Mouse (Mus musculus) CD4-positive, CD25-positive, alpha-beta regulatory T cell, adult 4 months (primary cell): ENCODE results near the gene Fbp2. TPM values are rescaled to one million over a fixed set of nuclear protein-coding genes. Genes with fewer than 3 reads are reported as not detected.

Experiments
- ATAC-seq: one replicate; pipeline ENCODE4 v1.8.0; 2017
- polyA plus RNA-seq, 2 experiments: library from polyadenylated mRNA; unstranded; fragments of 100-300 nt; shearing (Covaris generic); gene quantifications; one replicate each; pipeline ENCODE4 v1.2.1; 2017

Fbp2 gene
- not detected for polyA plus RNA-seq

- no peak for ATAC-seq
These were observed at the start of gene Fbp2 for GRCm38 (mm10) chr13:62857941-62858915. Fbp2 (minus strand) TSS chr13:62858422.

DNA sequence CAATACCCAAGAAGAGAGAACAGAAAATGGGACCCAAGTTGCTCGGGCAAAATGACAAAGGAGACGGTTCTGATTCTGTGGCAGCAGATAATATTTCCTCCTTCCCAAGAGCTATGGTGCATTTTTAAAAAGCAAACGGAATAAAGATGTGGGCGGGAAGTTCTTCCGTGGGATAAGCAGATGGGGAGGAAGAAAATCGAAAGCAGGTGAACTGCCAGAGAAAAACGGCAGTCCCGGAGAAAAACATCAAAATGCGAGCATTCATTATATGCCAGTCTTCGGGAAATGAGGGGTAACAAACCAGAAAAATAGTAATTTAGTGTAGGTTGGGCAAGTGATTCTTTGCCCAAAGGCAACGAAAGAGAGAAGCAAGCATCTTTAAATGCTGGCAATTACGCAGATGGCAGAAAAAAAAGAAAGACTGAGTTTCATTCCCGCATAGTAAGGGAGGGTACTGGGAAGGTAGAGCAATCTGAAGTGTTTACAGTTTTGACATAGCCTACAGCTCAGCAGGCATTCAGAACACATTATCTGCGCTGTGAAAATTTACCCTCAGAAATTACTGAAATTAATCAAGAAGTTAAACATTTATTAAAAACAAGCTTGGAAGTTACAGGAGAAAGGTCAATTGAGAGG lies 49.4 kb upstream of the Fbp2 start:
- no peak for ATAC-seq

DNA sequence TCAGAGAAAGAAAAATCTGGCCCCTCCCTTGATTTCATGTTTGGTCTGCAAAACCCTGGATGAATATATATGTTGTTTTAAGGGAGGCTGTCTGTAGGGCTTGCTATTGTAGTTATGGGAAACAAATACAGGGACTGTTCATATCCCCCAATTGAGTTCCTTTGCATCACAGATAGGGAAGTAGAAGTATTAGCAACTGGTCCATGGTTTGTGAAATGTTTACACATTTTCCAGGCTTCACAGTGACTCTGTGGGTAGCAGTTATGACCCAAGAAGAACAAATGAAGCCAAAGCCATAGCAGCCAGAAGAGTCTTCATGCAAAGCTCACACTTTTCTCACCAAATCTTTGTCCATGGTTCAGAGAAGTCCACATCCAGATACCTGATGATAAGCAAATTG lies 42.9 kb upstream of the Fbp2 start:
- no peak for ATAC-seq

GRCm38 (mm10) chr13:62897927-62898646 lies 39.9 kb upstream of the Fbp2 start:
- ATAC-seq = no peak

GRCm38 (mm10) chr13:62893044-62893842 lies 35.0 kb upstream of the Fbp2 start:
- no peak for ATAC-seq

GRCm38 (mm10) chr13:62889311-62889710 lies 31.1 kb upstream of the Fbp2 start:
- ATAC-seq = no peak

- no peak for ATAC-seq
These were observed 29.7 kb upstream of the Fbp2 start, which contains the start of gene Fbp1 for GRCm38 (mm10) chr13:62887712-62888441. Fbp1 (minus strand) TSS chr13:62888282.

DNA sequence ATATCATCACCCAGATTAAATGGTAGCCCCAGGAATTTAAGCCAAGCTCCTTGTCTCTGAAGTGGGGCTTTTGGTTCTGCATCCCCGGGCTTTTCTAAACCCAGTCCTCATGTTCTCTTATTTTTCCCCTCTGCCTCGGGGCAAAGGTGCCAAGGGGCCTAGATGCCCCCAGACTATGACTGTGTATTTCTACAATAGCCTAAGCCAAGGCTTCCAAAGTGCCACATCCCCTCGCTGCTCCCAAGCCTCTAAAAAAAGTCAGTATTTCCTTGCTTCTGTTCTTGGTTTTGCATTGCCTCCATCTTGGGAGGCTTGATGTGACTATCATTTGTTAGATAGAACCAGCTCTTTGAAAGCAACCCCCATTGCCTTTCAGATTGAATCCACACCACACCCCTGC lies 26.3 kb upstream of the Fbp2 start:
- ATAC-seq = no peak

DNA sequence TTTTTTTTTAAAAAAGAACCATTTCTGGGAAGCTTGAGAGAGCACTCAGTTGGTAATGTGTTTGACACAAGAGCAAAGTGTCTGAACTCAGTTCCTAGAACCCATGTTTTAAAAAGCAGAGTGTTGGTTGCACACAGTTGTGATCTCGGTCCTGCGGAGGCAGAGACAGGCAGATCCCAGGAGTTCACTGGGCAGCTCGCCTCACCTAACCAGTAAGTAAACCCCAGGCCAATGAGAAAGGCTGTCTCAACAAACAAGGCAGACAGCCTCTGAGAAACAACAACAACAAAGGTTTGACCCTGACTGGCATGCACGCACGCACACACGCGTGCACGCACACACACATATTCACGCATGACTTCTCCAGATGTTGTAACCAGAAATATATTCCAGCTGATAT lies 25.7 kb upstream of the Fbp2 start:
- ATAC-seq = no peak

GRCm38 (mm10) chr13:62883436-62883835 lies 25.2 kb upstream of the Fbp2 start:
- no peak for ATAC-seq

DNA sequence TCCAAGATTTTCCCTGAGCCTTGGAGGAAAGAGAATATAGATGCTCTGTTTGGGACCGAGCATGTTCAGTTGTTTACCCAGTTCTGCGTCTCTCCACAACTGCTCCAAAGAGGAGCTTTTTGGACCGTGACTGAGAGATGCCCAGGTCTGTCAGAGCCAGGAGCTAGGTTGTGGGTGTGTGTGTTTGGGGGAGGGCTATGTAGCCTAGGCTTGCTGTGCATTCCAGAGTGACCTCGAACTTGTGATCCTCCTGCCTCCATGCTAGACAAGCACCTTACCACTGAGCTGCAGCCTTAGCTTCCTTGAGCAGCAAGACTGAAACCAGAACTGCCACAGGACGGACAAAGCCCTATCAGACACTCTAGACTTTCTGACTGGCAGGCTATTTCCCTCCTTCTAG lies 24.6 kb upstream of the Fbp2 start:
- no peak for ATAC-seq

- ATAC-seq = no peak
These were observed 23.1 kb upstream of the Fbp2 start for GRCm38 (mm10) chr13:62881336-62881735.

DNA sequence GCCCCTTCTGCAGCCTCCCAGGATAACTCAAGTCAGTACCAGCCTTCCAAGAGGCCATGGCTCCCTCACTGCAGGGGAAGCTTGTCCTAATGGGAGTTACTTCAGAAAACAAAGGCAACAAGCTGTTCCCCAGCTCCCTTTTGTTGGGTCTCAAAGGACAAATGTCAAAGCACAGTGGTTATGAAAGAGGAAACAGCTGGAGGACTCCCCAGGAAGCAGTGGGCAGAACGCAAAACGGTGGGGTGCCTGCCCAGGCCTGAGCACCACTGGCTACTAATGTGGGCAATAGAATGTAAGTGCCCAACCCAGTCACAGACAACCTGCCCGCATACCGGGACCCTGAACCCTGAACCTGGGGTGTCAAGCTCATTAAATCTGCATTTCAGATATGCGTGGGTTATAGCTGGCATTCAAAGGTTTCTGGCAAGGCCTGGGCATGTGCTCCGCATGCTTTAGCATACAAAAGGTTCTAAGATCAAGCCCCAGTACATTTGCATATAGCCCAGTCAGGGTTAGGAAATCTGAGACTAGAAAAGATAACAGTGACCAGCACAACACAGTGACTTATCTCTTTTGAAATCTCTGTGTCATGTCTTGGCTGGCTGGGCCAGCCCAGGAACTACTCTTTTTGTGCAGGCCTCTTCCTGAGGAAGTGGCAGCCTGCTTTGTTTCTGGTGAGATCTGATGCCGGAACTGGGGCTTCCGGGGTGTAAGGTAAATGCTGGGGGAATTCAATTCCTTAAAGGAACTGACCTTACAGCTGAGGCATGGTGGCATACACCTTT lies 21.8 kb upstream of the Fbp2 start:
- peak; percentile 95 for ATAC-seq

DNA sequence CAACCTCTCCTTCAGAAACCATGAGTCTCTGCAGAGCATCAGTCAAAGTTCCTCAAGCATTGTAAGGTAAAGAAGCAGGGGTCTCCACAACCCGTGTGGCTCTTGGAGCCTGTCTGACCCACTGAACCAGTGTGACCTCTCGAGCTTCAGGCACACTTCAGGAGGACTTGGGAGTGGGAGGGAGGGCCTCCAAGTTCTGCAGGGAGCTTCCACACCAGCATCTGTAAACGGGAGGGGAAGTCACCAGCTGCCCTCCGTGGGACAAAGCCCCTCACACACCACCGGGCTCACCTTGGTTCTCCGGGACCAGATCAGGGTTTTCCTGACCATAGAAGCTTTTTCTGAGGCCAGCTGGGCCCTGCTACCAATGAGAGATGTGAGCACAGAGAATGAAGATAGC lies 21.2 kb upstream of the Fbp2 start:
- ATAC-seq = no peak

DNA sequence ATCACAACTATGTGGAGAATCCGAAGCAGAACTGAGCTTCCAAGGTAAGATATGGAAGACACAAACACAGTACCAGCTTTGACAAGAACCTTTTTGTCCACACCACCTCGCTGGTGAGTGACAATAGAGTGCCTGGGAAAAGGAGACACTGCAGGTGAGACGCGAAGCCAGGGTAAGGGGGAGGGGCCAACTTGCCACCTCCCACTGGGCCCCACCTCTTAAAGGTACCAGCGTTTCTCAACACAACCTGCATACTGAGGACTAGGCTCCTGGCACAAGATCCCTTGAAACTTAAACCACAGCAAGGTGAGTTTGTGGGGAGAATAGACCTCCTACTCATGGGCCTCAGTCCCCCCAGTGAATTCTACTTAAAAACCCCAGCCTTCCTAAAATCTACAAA lies 19.0 kb upstream of the Fbp2 start:
- no peak for ATAC-seq

DNA sequence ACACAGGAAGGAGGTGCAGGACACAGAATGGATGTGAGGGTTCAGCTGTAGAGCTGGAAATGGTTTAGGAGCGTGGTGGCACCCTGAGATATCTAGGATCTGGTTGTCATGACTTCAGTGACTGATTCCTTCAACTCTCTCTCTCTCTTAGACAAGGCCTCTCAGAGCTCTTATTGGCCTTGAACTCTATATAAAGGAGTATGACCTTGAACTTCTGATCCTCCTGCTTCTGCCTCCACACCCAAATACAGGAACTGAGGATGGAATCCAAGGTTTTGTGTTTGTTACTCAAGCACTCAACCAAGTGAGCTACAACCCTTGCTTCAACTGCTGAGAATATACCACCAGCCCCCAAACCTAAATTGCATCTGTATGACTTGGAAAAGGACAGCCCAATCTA lies 17.9 kb upstream of the Fbp2 start:
- ATAC-seq = no peak

GRCm38 (mm10) chr13:62872252-62872651 lies 14.0 kb upstream of the Fbp2 start:
- no peak for ATAC-seq

DNA sequence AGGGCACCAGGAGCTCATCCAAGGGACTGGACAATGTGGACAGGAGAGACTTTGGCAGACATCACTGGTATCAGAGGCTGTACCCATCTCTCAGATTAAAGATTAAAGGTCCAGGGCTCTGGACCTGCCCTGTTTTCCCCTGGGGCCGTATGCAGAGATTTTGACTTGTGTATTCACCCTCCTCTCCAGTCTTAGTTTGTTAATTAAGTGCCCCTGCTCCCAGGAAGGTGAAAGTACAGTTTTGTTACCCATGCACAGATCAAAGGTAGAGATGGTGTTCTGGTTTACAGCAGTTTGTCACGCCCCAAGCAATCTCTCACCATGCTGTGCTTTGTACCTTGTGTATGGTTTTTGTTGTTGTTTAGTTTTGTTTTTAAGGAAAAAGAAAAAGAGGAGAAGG lies 12.4 kb upstream of the Fbp2 start:
- ATAC-seq = no peak

GRCm38 (mm10) chr13:62866817-62867216 lies 8.6 kb upstream of the Fbp2 start:
- ATAC-seq = no peak

DNA sequence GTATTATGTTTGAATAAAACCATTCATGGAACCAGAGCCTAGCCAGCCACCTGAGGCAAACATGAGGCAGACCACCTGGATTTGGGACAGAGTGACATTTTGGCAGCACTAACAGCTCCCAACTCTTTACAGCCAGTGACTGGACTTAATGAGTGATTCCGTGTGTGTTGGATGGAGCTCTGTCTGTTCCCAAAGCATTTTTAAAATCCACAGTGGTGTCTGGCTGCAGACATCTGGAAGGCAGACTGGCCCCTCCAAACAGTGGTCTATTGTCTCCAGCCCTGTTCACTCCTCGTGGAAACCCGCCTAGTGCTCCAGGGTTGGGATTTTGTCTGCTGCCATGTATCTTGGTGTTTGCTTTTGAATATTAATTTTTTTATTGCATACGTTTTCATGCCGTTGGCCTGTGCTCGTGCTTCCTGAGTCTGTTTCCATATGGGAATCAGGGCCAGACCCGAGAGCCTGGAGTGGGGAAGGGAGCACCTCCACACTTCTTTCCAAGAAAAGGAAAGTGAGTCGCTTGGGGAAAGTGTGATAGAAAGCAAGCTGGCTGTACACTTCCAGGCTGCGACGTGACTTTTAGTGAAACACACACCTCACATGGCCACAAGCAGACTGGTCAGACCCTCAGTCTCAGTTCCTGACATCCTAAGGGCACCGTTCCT lies 7.6 kb upstream of the Fbp2 start:
- no peak for ATAC-seq
